Mouse (Mus musculus) liver, embryonic 16.5 days (tissue): ENCODE measurements at regions not wholly inside any gene's neighbourhood (a gene's known extent, or its start where the extent isn't known, plus 50 kb on each side); places are given as distances from the start of the nearest gene placed in this dataset.

ENCODE experiments used
- ATAC-seq: fragments of 200-750 bp; cut with Nextera tagmentation; 2 replicates; pipeline ENCODE4 v1.8.0; 2017; ENCODE audit warnings: low read depth, mild to moderate bottlenecking, moderate number of reproducible peaks, moderate library complexity
- H3K27ac ChIP-seq: fragments of 300-500 bp; sonication (generic); 2 replicates; pipeline ENCODE4 v1.5.1; 2014; ENCODE audit warnings: mild to moderate bottlenecking, low read length
- H3K27me3 ChIP-seq: fragments of 300-500 bp; sonication (generic); 2 replicates; pipeline ENCODE4 v1.6.1; 2014; ENCODE audit warnings: low read depth, low read length, mixed read lengths; ENCODE audit not compliant: control insufficient read depth, insufficient read depth
- H3K36me3 ChIP-seq: fragments of 300-500 bp; sonication (generic); 2 replicates; pipeline ENCODE4 v1.6.1; 2014; ENCODE audit warnings: mild to moderate bottlenecking; ENCODE audit not compliant: control insufficient read depth, insufficient read depth
- H3K4me1 ChIP-seq: fragments of 300-500 bp; sonication (generic); 2 replicates; pipeline ENCODE4 v1.6.1; 2014; ENCODE audit warnings: low read depth, low read length, mixed read lengths; ENCODE audit not compliant: control insufficient read depth
- H3K4me2 ChIP-seq: fragments of 300-500 bp; sonication (generic); 2 replicates; pipeline ENCODE4 v1.6.1; 2014; ENCODE audit warnings: low read depth, low read length, mixed read lengths
- H3K4me3 ChIP-seq: fragments of 300-500 bp; sonication (generic); 2 replicates; pipeline ENCODE4 v1.5.1; 2014; ENCODE audit warnings: low read depth, mild to moderate bottlenecking, low read length
- H3K9ac ChIP-seq: fragments of 300-500 bp; sonication (generic); 2 replicates; pipeline ENCODE4 v1.6.1; 2014; ENCODE audit warnings: low read depth, low read length
- H3K9me3 ChIP-seq: fragments of 300-500 bp; sonication (generic); replicated peaks from 2 replicates; pipeline ENCODE4 v1.6.1; 2016; ENCODE audit warnings: low read length; ENCODE audit not compliant: control insufficient read depth
- WGBS: fragments of 180-500 bp; shearing (Covaris S2); extraction: QIAGEN DNeasy Blood & Tissue Kit; methylation state at CpG from one replicate; pipeline ENCODE4 v1.1.7; 2014; ENCODE audit not compliant: insufficient replicate concordance; 5-methylcytosine and 5-hydroxymethylcytosine counted together

GRCm38 (mm10) chr4:84069681-84070080, 544.3 kb downstream of the Ccdc171 start:
- Histone ChIP-seq H3K9me3 (no peaks in the 10 kb centered on the region), H3K9ac (no peak overlapping the region), H3K36me3 (no peaks in the 10 kb centered on the region), H3K27ac (no peak overlapping the region), H3K27me3 (no peaks in the 10 kb centered on the region), H3K4me3 (no peak overlapping the region), H3K4me2 (no peak overlapping the region), H3K4me1 (peaks cover 3% of the 10 kb centered on the region; the same call in 1 of the 2 replicates)
- no peak for ATAC-seq
- 72% methylated on average over 13 of the region's 13 CpGs for WGBS

DNA sequence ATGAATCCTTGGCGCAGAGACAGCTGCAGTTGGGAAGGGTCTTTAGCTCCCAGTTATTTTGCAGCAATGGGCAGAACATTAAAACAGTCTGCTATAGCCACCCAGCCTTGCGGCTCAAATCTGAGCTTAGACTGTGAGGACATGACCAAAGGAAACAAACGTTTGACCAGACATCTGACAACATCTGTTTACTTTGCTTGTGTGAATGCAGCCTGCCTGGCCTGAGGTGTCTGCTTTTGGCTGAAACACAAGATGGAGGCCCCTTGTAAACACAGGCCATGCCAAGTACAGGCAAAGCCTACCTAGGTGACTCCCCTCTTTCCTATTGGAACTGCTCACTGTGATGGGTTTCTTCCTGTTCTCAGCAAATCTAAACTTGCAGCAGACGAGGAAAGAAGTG, 544.7 kb downstream of the Ccdc171 start:
- ATAC-seq: no peak

DNA sequence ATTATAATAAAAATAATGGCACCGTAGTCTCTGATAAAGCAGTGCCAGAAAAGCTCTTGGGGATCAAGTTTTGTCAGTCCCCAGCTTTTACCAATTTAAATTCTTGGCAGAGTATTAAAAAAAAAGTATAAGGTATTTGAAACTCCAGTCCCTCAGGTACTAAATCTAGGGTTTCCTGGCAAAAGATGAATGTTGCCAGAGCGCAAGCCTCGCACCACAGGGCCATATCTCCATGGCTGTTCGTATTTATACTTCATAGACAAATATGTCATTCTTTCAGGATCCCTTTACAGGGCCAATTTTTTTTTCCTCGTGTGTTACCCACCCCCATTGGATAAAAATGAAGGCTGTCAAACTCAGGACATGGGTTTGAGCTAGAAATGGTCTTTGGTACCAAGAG, 546.8 kb downstream of the Ccdc171 start:
- ATAC-seq: no peak

More for the DNA sequence above, 544.7 kb downstream of the Ccdc171 start:
- Histone ChIP-seq H3K4me1 (peaks cover 3% of the 10 kb centered on the region; the same call in 1 of the 2 replicates), H3K9ac (no peak overlapping the region), H3K27ac (no peak overlapping the region), H3K4me3 (no peak overlapping the region), H3K4me2 (no peak overlapping the region), H3K9me3 (no peaks in the 10 kb centered on the region), H3K36me3 (no peaks in the 10 kb centered on the region), H3K27me3 (no peaks in the 10 kb centered on the region)
- WGBS: 51% methylated on average over 4 of the region's 4 CpGs

GRCm38 (mm10) chr4:84076526-84076925, 551.2 kb downstream of the Ccdc171 start:
- 59% methylated on average over 1 of the region's 1 CpGs for WGBS
- H3K4me1 ChIP-seq: no peaks in the 10 kb centered on the region
- no peak for ATAC-seq
- no peak overlapping the region for H3K27ac ChIP-seq
- H3K4me3 ChIP-seq: no peak overlapping the region
- no peak overlapping the region for H3K4me2 ChIP-seq
- H3K9ac ChIP-seq: no peak overlapping the region
- H3K36me3 ChIP-seq: no peaks in the 10 kb centered on the region
- no peaks in the 10 kb centered on the region for H3K9me3 ChIP-seq
- no peaks in the 10 kb centered on the region for H3K27me3 ChIP-seq

More for the DNA sequence above, 546.8 kb downstream of the Ccdc171 start:
- no peak overlapping the region for H3K4me3 ChIP-seq
- H3K9me3 ChIP-seq: no peaks in the 10 kb centered on the region
- 65% methylated on average over 5 of the region's 5 CpGs for WGBS
- no peaks in the 10 kb centered on the region for H3K36me3 ChIP-seq
- no peak overlapping the region for H3K27ac ChIP-seq
- no peak overlapping the region for H3K4me2 ChIP-seq
- H3K27me3 ChIP-seq: no peaks in the 10 kb centered on the region
- peaks cover 3% of the 10 kb centered on the region; the same call in 1 of the 2 replicates for H3K4me1 ChIP-seq
- no peak overlapping the region for H3K9ac ChIP-seq

DNA sequence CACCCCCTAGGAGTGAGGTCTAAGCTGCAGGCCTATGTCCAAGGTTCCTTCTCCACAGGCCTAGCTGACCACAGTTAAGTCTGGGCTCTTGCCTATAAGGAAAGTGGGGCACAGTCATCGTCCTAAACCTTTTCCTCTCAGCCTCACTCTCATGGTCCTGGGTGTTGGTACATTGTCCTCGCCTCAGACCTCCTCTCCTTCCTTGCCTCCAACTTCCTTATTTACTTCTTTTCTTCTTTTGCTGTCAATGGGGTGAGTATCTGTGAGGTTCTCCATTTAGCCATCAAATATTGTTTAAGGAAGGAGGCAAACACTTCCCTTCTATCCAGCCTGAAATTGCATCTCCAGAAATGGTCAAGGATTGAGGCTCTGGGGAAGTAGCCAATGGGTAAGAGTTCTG, 554.2 kb downstream of the Ccdc171 start:
- no peaks in the 10 kb centered on the region for H3K36me3 ChIP-seq
- H3K4me2 ChIP-seq: no peak overlapping the region
- H3K4me3 ChIP-seq: no peak overlapping the region
- H3K9me3 ChIP-seq: no peaks in the 10 kb centered on the region
- no peak for ATAC-seq
- H3K27me3 ChIP-seq: no peaks in the 10 kb centered on the region
- H3K9ac ChIP-seq: no peak overlapping the region
- 35% methylated on average over 2 of the region's 2 CpGs for WGBS
- H3K27ac ChIP-seq: no peak overlapping the region
- H3K4me1 ChIP-seq: no peaks in the 10 kb centered on the region

DNA sequence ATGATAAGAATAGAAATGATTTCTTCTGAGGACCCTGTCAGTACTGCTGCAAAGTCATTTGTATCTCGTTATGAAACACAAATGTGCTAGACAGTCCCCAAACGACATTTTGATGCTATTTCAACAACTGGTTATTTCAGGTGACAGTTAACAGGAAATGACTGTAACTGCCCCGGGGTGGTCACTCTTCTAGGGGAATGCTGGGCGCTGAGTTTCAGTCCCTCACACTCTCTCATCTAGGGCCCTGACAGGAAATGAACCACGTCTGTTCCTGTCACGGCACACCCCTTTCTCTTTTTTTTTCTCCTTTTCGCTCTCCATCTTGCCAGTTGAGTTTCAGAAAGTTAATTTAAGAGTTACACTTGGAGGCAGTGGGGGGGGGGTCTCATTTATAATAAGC, 556.2 kb downstream of the Ccdc171 start:
- Histone ChIP-seq H3K27me3 (no peaks in the 10 kb centered on the region), H3K27ac (no peak overlapping the region), H3K4me2 (no peak overlapping the region), H3K4me1 (no peaks in the 10 kb centered on the region), H3K9ac (no peak overlapping the region), H3K9me3 (no peaks in the 10 kb centered on the region), H3K36me3 (no peaks in the 10 kb centered on the region), H3K4me3 (no peak overlapping the region)
- 18% methylated on average over 7 of the region's 7 CpGs for WGBS
- ATAC-seq: no peak

DNA sequence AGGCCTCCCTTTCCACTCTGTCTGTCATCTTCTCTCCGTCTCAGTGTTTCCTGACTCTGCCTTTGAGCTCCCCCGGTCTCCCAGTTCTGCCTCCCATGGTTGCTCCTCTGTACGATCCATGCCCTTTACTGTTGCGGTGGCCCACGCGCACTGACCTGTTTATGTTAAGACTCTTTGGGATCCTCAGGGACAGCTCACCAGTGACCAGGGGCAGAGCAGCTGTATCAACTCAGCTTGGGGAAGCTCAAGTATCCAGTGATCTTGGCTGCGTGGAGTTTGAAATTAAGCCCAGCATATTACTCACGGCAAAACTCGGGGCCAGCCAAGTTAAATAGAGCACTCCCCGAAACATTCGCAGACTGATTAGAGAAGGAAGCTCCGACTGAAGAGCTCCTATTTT, 562.8 kb downstream of the Ccdc171 start:
- no peaks in the 10 kb centered on the region for H3K27me3 ChIP-seq
- H3K9me3 ChIP-seq: no peaks in the 10 kb centered on the region
- ATAC-seq: no peak
- no peak overlapping the region for H3K9ac ChIP-seq
- H3K4me2 ChIP-seq: no peak overlapping the region
- no peaks in the 10 kb centered on the region for H3K4me1 ChIP-seq
- 79% methylated on average over 12 of the region's 12 CpGs for WGBS
- no peak overlapping the region for H3K4me3 ChIP-seq
- no peaks in the 10 kb centered on the region for H3K36me3 ChIP-seq
- no peak overlapping the region for H3K27ac ChIP-seq

- Histone ChIP-seq H3K9ac (no peak overlapping the region), H3K4me2 (no peak overlapping the region), H3K36me3 (no peaks in the 10 kb centered on the region), H3K27me3 (no peaks in the 10 kb centered on the region), H3K9me3 (no peaks in the 10 kb centered on the region), H3K4me1 (no peaks in the 10 kb centered on the region), H3K27ac (no peak overlapping the region), H3K4me3 (no peak overlapping the region)
- no peak for ATAC-seq
- 59% methylated on average over 9 of the region's 9 CpGs for WGBS
These were observed 567.2 kb downstream of the Ccdc171 start for GRCm38 (mm10) chr4:84092509-84092908.

DNA sequence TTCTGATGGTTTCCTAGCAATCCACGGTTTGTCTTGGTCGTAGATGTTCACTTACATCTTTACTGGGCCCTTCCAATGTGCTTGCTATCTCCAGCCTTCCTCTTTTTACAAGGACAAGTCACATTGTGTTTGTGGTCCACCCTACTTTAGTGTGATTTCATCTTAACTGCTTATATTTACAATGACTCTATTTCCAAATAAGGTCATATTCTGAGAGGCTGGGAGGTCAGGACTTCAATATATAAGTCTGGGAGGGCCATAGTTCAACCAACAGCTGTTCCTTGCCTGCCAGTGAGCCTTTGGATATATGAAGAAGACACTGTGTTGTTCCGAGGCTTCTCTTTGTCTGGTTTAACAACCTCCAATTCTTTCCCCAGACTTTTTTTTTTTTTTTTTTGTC, 569.9 kb downstream of the Ccdc171 start:
- H3K27ac ChIP-seq: no peak overlapping the region
- ATAC-seq: no peak

More for the DNA sequence above, 569.9 kb downstream of the Ccdc171 start:
- 59% methylated on average over 3 of the region's 3 CpGs for WGBS
- no peak overlapping the region for H3K9ac ChIP-seq
- no peaks in the 10 kb centered on the region for H3K4me1 ChIP-seq
- no peaks in the 10 kb centered on the region for H3K27me3 ChIP-seq
- no peak overlapping the region for H3K4me3 ChIP-seq
- no peak overlapping the region for H3K4me2 ChIP-seq
- H3K9me3 ChIP-seq: no peaks in the 10 kb centered on the region
- no peaks in the 10 kb centered on the region for H3K36me3 ChIP-seq
